Mouse (Mus musculus): Measurements from ENCODE around the gene Ncln.
A peak's percentile ranks its signal among the peaks of the same experiment; 100 is the strongest.
"Not testable (repeated sequence)": the region's sequence is repeated elsewhere in the genome, so short reads cannot be mapped to it uniquely, and the experiment has no call there.

The Ncln gene

GRCm38 (mm10) chr10:81460951-81461350 lies 35.2 kb downstream of the Ncln start:
- DNase-seq = no peak

GRCm38 (mm10) chr10:81460471-81460870 lies 35.7 kb downstream of the Ncln start:
- DNase-seq = peak in 1 of 2 experiments; percentile 69

GRCm38 (mm10) chr10:81459399-81459798 lies 36.8 kb downstream of the Ncln start:
- DNase-seq = peak in 1 of 2 experiments; percentile 17

- DNase-seq = peak in 1 of 2 experiments; percentile 22
Measured at GRCm38 (mm10) chr10:81458267-81458666, 37.9 kb downstream of the Ncln start.

- DNase-seq = peak in 1 of 2 experiments; percentile 9
Measured at GRCm38 (mm10) chr10:81457624-81458023, 38.6 kb downstream of the Ncln start.

- DNase-seq = peak in 1 of 2 experiments; percentile 17
Measured at GRCm38 (mm10) chr10:81456983-81457563, 39.1 kb downstream of the Ncln start.

- DNase-seq = peak in 1 of 2 experiments; percentile 12
Measured at GRCm38 (mm10) chr10:81455181-81455895, 40.9 kb downstream of the Ncln start, which contains the start of gene Nfic. TSS of gene Nfic (minus strand) at chr10:81455635.

GRCm38 (mm10) chr10:81454106-81454505 lies 42.1 kb downstream of the Ncln start:
- DNase-seq = peak in 1 of 2 experiments; percentile 3

GRCm38 (mm10) chr10:81452947-81453288 lies 43.3 kb downstream of the Ncln start:
- no peak for DNase-seq

GRCm38 (mm10) chr10:81452237-81452946 lies 43.8 kb downstream of the Ncln start:
- peak in 1 of 2 experiments; percentile 19 for DNase-seq

- peak in 1 of 2 experiments; percentile 2 for DNase-seq
Measured at GRCm38 (mm10) chr10:81451365-81451745, 44.8 kb downstream of the Ncln start.

- DNase-seq = peak in 1 of 2 experiments; percentile 14
Measured at GRCm38 (mm10) chr10:81450641-81451364, 45.4 kb downstream of the Ncln start.

GRCm38 (mm10) chr10:81450140-81450539 lies 46.1 kb downstream of the Ncln start:
- peak; percentile 94 to 96 for DNase-seq

- not testable (repeated sequence) for DNase-seq
Measured at GRCm38 (mm10) chr10:81445516-81445915, 50.7 kb downstream of the Ncln start.

- no peak for DNase-seq
Measured at GRCm38 (mm10) chr10:81441019-81441418, 55.2 kb downstream of the Ncln start.

All from cerebellum, postnatal 14 days (tissue).